In the genomic region with DNA sequence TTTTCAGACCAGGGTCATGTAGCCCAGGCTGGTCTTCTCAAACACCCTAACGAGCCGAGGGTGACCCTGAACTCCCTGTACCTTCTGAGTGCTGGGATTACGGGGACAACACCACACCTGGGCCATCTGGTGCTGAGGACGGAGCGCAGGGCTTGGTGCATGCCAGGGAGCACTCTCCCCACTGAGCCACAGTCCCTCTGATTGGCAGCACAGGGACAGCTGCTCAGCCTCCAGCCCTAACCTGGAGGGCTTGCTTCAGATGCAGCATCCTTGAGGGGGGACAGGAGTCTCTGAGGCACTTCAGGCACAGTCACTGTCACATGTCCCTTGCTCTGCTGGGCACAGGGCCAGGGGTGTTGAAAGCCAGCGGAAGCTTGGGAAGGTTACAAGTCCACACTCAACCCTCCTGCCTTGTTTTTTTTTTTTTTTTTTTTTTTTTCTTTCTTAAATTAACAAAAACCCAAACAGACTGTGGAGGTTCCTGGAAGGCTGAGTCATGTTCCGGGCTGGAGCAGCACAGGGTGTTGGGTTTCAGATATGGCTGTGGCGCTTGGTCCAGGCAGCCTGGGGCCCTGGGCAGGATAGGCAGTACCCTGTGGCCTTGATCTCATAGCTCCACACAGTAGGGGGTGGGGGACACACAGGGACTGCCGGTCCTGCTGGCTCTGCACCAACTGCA, we compare ENCODE assay signal across 1 mouse cellular context.
TF ChIP-seq lines count a peak whose summit lies in the region.

No protein-coding gene starts in this region.

TF ChIP-seq in MEL, 35 proteins besides CTCF, POLR2A, EP300 and RAD21 (continued from another document):
- TF ChIP-seq GATA1 (IDR thresholded peaks at IDR 0.05; ENCODE audit: low read depth, low read length) (no peak), MEF2A (IDR thresholded peaks at IDR 0.05; ENCODE audit: extremely low read depth, insufficient replicate concordance, low read depth, low read length, poor library complexity, severe bottlenecking) (no peak), CHD2 (IDR thresholded peaks at IDR 0.05; ENCODE audit: low read length) (no peak), USF2 (IDR thresholded peaks at IDR 0.05; ENCODE audit: borderline replicate concordance in 1 of 2, insufficient read depth in 1 of 2, low read depth in 1 of 2, low read length in 2 of 2) (no peak), ZNF384 (IDR thresholded peaks at IDR 0.05; ENCODE audit: low read depth, low read length) (peak; percentile 97), ELF1 (IDR thresholded peaks at IDR 0.05; ENCODE audit: low read depth, low read length) (no peak), E2F4 (IDR thresholded peaks at IDR 0.05; ENCODE audit: borderline replicate concordance, low read depth, low read length) (no peak), GABPA (IDR thresholded peaks at IDR 0.05; ENCODE audit: low read depth, low read length) (no peak), ZC3H11A (IDR thresholded peaks at IDR 0.05; ENCODE audit: low read depth, low read length) (no peak), CHD1 (IDR thresholded peaks at IDR 0.05; ENCODE audit: low read depth, low read length) (no peak), SIN3A (IDR thresholded peaks at IDR 0.05; ENCODE audit: low read length) (0 out of 2 replicates have a peak, but pooled peaks have one; percentile 33), MYB (IDR thresholded peaks at IDR 0.05; ENCODE audit: low read depth, low read length) (no peak), POLR2AphosphoS5 (IDR thresholded peaks at IDR 0.05; ENCODE audit: borderline replicate concordance, low read depth, low read length) (no peak), MYC (IDR thresholded peaks at IDR 0.05; ENCODE audit: low read depth, low read length) (peak; percentile 56; the same call in 1 of the 2 replicates), RCOR1 (IDR thresholded peaks at IDR 0.05; ENCODE audit: low read depth, low read length) (no peak), POLR2AphosphoS2 (IDR thresholded peaks at IDR 0.05; ENCODE audit: low read length) (no peak), TBP (IDR thresholded peaks at IDR 0.05; ENCODE audit: low read depth, low read length) (no peak), MAZ (IDR thresholded peaks at IDR 0.05; ENCODE audit: low read depth, low read length) (no peak), NELFE (IDR thresholded peaks at IDR 0.05; ENCODE audit: low read depth, low read length) (no peak), TCF12 (IDR thresholded peaks at IDR 0.05; ENCODE audit: low read depth, low read length) (no peak), MAX (IDR thresholded peaks at IDR 0.05; ENCODE audit: low read length) (no peak), KAT2A (conservative IDR thresholded peaks at IDR 0.05; ENCODE audit: low read depth, low read length) (no peak), ZMIZ1 (IDR thresholded peaks at IDR 0.05; ENCODE audit: low read depth, low read length) (no peak), NRF1 (IDR thresholded peaks at IDR 0.05; ENCODE audit: insufficient read depth, low read depth, low read length, poor library complexity, severe bottlenecking) (no peak), UBTF (IDR thresholded peaks at IDR 0.05; ENCODE audit: borderline replicate concordance, insufficient read depth, low read depth, low read length) (no peak), MAFK (IDR thresholded peaks at IDR 0.05; ENCODE audit: borderline replicate concordance, low read depth, low read length) (no peak), ETS1 (IDR thresholded peaks at IDR 0.05; ENCODE audit: low read depth, low read length) (peak; percentile 81), TAL1 (IDR thresholded peaks at IDR 0.05; ENCODE audit: low read length) (peak; percentile 47; the same call in 1 of the 2 replicates), HCFC1 (IDR thresholded peaks at IDR 0.05; ENCODE audit: low read depth, low read length) (no peak), SMC3 (IDR thresholded peaks at IDR 0.05; ENCODE audit: low read depth, low read length) (no peak), JUND (IDR thresholded peaks at IDR 0.05; ENCODE audit: low read depth, low read length) (no peak)
